Mouse (Mus musculus): Measurements from ENCODE around the gene Adgrl4. TPM values are rescaled to one million over a fixed set of nuclear protein-coding genes. Genes with fewer than 3 reads are reported as not detected.
A peak's percentile ranks its signal among the peaks of the same experiment; 100 is the strongest.

The Adgrl4 gene
- total RNA-seq, 4 experiments from 2014 or later, result 66.8 to 100 (median 93.7) TPM

DNA sequence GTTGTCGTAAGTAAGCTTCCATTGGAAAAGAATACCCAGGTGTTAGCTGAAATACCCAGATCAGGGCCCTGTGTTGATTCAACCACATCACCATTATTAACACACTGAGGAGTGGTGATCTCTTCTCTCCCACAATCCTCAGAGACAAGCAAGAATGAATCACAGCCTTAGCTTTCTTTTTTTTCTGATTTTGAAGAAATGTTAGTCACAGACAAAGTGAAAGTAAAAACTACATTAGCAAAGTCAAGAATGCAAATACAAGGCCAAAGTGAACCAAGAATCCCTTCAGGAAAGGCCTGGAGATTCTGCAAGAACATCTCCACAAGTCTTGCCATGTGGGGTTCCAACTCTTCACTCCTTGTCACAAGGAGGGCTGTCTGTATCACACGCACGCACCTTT, 67.9 kb downstream of the Adgrl4 start:
- no peak for DNase-seq

DNA sequence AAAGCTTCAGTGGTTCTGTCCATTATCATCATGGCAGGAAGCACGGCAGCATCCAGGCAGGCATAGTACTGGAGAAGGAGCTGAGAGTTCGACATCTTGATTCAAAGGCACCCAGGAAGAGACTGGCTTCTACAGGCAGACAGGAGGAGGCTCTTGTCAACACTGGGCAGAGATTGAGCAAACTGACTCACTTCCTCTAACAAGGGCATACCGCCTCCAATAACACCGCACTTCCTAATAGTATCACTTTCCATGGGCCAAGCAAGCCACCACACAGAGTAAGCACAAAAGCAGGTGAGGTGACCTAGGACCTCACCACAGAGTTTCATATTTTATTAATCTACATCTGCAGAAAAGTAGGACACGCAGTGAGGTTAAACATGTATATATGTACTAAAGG, 73.5 kb downstream of the Adgrl4 start:
- DNase-seq, result no peak

DNA sequence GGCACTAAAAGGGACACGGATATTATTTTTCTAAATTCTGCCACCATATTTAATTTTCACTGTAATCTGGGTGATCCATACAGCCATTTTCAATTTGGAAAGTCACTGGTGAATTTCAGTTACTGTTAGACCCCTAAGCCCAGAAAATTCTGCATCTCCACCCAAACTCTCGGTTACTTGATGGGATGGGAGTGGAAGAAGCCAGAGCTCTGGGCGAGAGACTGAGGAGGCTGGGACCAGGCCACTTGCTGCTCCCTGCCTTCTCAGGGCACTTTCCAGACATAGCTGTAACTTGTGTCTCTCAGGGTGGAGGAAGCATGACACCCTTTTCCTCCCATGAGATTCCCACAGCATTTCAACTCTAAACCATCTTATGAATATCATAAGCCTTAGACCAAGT, 109.5 kb downstream of the Adgrl4 start:
- DNase-seq, result no peak

DNA sequence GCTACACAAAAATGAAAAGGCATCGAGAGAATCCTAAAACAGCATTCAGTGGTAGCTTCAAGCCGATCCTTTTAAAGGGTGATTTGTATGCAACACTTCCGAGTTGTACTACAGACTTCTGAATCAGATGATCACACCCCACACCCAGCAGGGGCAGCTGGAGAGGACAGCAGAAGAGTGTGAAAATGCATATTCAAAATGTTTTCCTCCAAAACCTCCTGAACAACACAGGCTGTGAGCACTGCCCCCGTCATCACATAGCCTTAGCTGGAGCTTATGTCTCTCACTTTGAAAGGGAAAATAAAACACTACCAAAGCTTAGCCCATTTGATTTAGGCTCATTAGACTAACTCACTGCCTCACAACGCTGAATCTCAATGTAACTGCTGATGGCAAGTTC, 113.3 kb downstream of the Adgrl4 start:
- DNase-seq, result no peak

GRCm38 (mm10) chr3:151556635-151557034, 118.9 kb downstream of the Adgrl4 start:
- DNase-seq, result no peak

DNA sequence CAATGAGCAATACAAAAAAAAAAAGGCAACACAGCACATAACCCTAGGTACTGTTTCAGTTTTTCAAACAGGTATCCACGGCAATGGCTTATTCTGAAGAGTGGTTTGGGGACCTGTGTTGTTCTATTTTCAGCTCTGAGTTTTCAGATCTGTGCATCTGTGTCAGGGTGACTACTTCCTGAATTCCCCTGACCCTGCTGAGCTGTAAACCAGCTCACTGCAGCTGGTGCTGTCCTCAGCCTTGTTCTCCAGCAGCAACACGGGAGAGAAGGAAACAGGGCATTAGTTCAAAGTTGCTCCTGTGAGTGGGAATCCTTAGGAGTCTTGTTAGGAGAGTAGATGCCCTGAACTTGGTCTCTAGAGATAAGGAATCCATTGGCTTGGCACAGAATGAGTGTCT, 119.4 kb downstream of the Adgrl4 start:
- DNase-seq, result no peak

DNA sequence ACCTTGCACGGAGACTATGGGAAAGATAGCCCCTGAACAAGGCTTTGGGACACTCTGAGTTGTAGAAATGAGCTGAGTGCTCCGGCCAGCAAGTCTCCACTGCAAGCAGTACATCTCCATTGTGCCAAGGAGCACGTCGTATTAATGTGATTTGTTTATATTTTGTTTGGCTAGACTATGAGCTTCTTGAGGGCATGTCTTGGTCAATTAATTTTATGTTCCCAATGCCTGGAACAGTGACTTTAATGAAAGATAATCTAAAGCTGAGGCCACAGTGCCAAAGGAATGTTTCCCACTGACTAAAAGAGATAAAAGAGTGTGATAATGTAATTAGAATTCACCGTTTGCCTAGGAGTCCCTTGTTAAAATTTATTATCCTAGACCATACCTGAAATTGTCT, 119.9 kb downstream of the Adgrl4 start:
- no peak for DNase-seq

DNA sequence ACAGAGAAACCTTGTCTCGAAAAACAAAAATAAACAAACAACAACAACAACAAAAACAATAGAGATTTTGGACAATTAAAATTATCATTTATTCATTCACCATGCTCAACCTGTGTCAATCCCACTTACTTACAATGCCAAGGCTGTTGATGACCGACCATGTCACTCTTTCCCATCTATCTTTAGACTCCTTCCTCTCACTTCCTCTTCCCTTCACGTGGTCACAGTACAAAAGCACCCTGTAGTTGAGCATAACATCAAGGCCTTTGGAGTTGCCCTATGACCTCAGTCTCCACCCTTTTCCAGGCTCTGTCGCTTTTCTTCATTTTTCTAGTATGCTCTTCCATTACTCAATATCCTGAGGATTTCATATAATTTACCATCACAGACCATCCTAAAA, 120.7 kb downstream of the Adgrl4 start:
- no peak for DNase-seq

DNA sequence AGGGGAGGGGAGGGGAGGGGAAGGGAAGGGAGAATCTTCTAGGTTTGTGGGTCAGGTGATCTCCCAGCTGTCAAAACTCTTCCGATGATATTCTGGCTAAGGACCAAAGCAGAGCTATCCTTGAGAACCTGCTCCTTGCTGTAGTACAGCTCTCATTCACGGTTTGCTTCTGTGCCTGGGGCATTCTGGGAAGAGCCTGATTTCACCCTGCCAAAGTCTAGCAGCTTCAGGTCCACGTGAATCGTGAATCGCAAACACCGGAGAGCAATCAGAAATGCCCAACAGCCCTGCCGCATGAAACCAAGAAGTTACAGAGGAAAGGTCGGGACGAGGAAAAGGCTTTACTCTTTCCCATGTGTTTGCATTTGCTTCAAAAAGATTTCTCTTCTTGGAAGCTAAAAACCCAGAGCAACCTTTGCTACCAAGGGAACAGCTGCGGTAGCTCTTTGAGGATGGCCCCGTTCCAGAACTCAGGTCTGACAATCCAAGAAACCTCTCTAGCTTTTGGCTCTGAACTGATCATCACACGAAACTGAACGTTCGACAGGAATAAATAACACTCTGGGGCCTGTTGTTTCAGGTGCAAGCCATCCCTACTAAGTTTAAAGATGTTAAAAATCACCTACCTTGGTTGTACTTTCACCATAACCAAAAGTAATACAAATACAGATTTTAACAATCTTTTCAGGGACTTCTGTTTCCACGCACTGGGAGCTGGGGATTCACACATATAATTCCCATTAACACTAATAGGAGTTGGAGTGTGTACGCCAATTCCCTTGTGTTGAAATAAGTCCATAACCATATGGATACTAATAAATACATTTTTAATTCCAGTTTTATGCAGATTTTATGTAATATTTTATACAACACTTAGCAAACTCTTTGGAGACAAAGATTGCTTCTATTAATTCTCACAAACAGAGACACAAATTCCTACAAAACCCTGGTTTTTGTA, 128.3 kb downstream of the Adgrl4 start:
- no peak for DNase-seq

GRCm38 (mm10) chr3:151566629-151567028, 128.9 kb downstream of the Adgrl4 start:
- DNase-seq, result no peak

DNA sequence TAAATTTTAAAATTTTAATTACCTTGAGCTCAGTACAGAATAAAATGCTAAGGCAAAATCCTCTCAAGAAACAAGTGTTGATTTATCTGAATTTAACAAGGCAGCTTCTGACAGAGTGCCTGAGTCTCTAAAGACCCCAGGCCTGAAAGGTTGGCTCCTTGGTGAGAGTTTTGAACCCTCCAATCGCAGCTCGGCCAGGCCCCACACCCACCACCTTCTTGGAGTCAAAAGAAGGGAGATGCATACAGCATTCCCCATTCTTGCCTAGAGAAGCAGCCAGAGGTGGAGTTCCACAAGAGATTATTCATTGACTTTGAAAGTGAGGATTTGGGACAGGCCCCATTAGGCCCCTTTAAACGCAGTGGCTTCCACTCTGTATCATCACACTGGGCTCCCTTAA, 129.9 kb downstream of the Adgrl4 start:
- DNase-seq, result no peak

GRCm38 (mm10) chr3:151572089-151572488, 134.4 kb downstream of the Adgrl4 start:
- DNase-seq, result peak; percentile 68

GRCm38 (mm10) chr3:151575292-151575691, 137.6 kb downstream of the Adgrl4 start:
- no peak for DNase-seq

DNA sequence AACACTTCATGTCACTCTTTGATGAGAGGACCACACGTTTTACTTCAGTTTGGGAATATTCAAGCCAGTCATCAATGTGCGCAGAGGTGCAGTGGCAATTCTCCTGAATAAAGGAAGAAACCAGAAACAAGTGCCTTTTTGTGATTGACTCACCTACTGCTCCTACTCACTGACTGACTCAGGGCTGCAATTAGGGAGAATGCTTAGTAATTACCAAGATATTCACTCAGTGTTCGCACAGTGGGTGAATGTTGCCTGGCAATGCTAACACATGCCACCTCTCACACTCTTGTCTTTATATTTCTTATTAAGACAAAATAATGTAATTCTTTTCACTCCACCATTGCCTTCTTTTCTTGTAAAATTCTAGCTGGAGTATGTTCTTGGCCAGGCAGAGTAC, 138.5 kb downstream of the Adgrl4 start:
- no peak for DNase-seq

- DNase-seq, result no peak
Observed at GRCm38 (mm10) chr3:151591904-151592303, 154.2 kb downstream of the Adgrl4 start.

Measured in adrenal gland, adult 8-10 months (tissue).